Mouse (Mus musculus): ENCODE data around the gene Ccnjl. TPM values are rescaled to one million over a fixed set of nuclear protein-coding genes. Genes with fewer than 3 reads are reported as not detected.

The Ccnjl gene
- total and polyA plus RNA-seq, 3 experiments = not detected

GRCm38 (mm10) chr11:43608440-43608839 is 79.9 kb downstream of the Ccnjl start:
- Histone ChIP-seq H3K9ac (ENCODE audit: control insufficient read depth, low read depth, low read length, poor library complexity, severe bottlenecking) (no peak overlapping the region), H3K27ac (ENCODE audit: control insufficient read depth, low read depth, low read length) (no peak overlapping the region), H3K36me3 (ENCODE audit: control insufficient read depth in 1 of 2, insufficient read depth in 2 of 2, low read length in 2 of 2) (no peaks in the 10 kb centered on the region), H3K9me3 (replicated peaks; ENCODE audit: insufficient read depth, low read length) (no peaks in the 10 kb centered on the region), H3K4me3 (ENCODE audit: control insufficient read depth in 1 of 2, insufficient read depth in 1 of 2, low read depth in 2 of 2, low read length in 2 of 2) (no peak overlapping the region), H3K79me2 (ENCODE audit: control insufficient read depth, insufficient read depth, low read length, poor library complexity) (no peaks in the 10 kb centered on the region), H3K4me1 (ENCODE audit: control insufficient read depth in 1 of 2, insufficient read depth in 2 of 2, low read length in 2 of 2) (no peaks in the 10 kb centered on the region), H3K27me3 (ENCODE audit: control insufficient read depth in 1 of 2, insufficient read depth in 2 of 2, low read length in 2 of 2) (no peaks in the 10 kb centered on the region)
- no peak for TF ChIP-seq ELF1 (IDR thresholded peaks at IDR 0.05; ENCODE audit: low read depth, low read length)
- no peak for TF ChIP-seq MAZ (IDR thresholded peaks at IDR 0.05; ENCODE audit: low read depth, low read length)
- no peak for TF ChIP-seq TCF12 (IDR thresholded peaks at IDR 0.05; ENCODE audit: low read depth, low read length)
- no peak for TF ChIP-seq MXI1 (IDR thresholded peaks at IDR 0.05; ENCODE audit: low read depth, low read length)
- TF ChIP-seq POLR2A (IDR thresholded peaks at IDR 0.05; ENCODE audit: control insufficient read depth in 1 of 2, insufficient read depth in 1 of 2, low read depth in 1 of 2, low read length in 2 of 2, poor library complexity in 1 of 2) = no peak
- no peak for TF ChIP-seq KAT2A (conservative IDR thresholded peaks at IDR 0.05; ENCODE audit: low read depth, low read length)
- TF ChIP-seq EP300 (IDR thresholded peaks at IDR 0.05; ENCODE audit: low read depth in 1 of 2, low read length in 2 of 2) = no peak
- no peak for TF ChIP-seq MEF2A (IDR thresholded peaks at IDR 0.05; ENCODE audit: extremely low read depth, insufficient replicate concordance, low read depth, low read length, poor library complexity, severe bottlenecking)
- no peak for TF ChIP-seq POLR2AphosphoS5 (IDR thresholded peaks at IDR 0.05; ENCODE audit: borderline replicate concordance, low read depth, low read length)
- TF ChIP-seq CHD2 (IDR thresholded peaks at IDR 0.05; ENCODE audit: low read length) = no peak
- TF ChIP-seq ZNF384 (IDR thresholded peaks at IDR 0.05; ENCODE audit: low read depth, low read length) = no peak
- TF ChIP-seq CTCF (IDR thresholded peaks at IDR 0.05 in 2 of 3, conservative IDR thresholded peaks at IDR 0.05 in 1 of 3; ENCODE audit: control insufficient read depth in 1 of 3, insufficient read depth in 1 of 3, low read depth in 2 of 3, low read length in 3 of 3, poor library complexity in 1 of 3, severe bottlenecking in 1 of 3) = no peak
- TF ChIP-seq UBTF (IDR thresholded peaks at IDR 0.05; ENCODE audit: borderline replicate concordance, insufficient read depth, low read depth, low read length) = no peak
- DNase-seq (ENCODE audit: low read depth, low spot score) = no peak

GRCm38 (mm10) chr11:43610006-43610661 is 81.5 kb downstream of the Ccnjl start:
- TF ChIP-seq MXI1 (IDR thresholded peaks at IDR 0.05; ENCODE audit: low read depth, low read length) (no peak), MAFK (IDR thresholded peaks at IDR 0.05; ENCODE audit: borderline replicate concordance, low read depth, low read length) (no peak), ETS1 (IDR thresholded peaks at IDR 0.05; ENCODE audit: low read depth, low read length) (no peak), CTCF (IDR thresholded peaks at IDR 0.05 in 2 of 3, conservative IDR thresholded peaks at IDR 0.05 in 1 of 3; ENCODE audit: control insufficient read depth in 1 of 3, insufficient read depth in 1 of 3, low read depth in 2 of 3, low read length in 3 of 3, poor library complexity in 1 of 3, severe bottlenecking in 1 of 3) (no peak), TBP (IDR thresholded peaks at IDR 0.05; ENCODE audit: low read depth, low read length) (no peak), KAT2A (conservative IDR thresholded peaks at IDR 0.05; ENCODE audit: low read depth, low read length) (no peak), E2F4 (IDR thresholded peaks at IDR 0.05; ENCODE audit: borderline replicate concordance, low read depth, low read length) (no peak), SIN3A (IDR thresholded peaks at IDR 0.05; ENCODE audit: low read length) (no peak), TCF12 (IDR thresholded peaks at IDR 0.05; ENCODE audit: low read depth, low read length) (no peak), GABPA (IDR thresholded peaks at IDR 0.05; ENCODE audit: low read depth, low read length) (no peak)
- H3K36me3 ChIP-seq (ENCODE audit: control insufficient read depth in 1 of 2, insufficient read depth in 2 of 2, low read length in 2 of 2) = no peaks in the 10 kb centered on the region
- H3K9me3 ChIP-seq (replicated peaks; ENCODE audit: insufficient read depth, low read length) = no peaks in the 10 kb centered on the region
- H3K27ac ChIP-seq (ENCODE audit: control insufficient read depth, low read depth, low read length) = no peak overlapping the region
- H3K79me2 ChIP-seq (ENCODE audit: control insufficient read depth, insufficient read depth, low read length, poor library complexity) = no peaks in the 10 kb centered on the region
- DNase-seq (ENCODE audit: low read depth, low spot score) = no peak
- no peaks in the 10 kb centered on the region for H3K27me3 ChIP-seq (ENCODE audit: control insufficient read depth in 1 of 2, insufficient read depth in 2 of 2, low read length in 2 of 2)
- H3K4me1 ChIP-seq (ENCODE audit: control insufficient read depth in 1 of 2, insufficient read depth in 2 of 2, low read length in 2 of 2) = no peaks in the 10 kb centered on the region
- no peak overlapping the region for H3K9ac ChIP-seq (ENCODE audit: control insufficient read depth, low read depth, low read length, poor library complexity, severe bottlenecking)
- no peak overlapping the region for H3K4me3 ChIP-seq (ENCODE audit: control insufficient read depth in 1 of 2, insufficient read depth in 1 of 2, low read depth in 2 of 2, low read length in 2 of 2)
